Mouse (Mus musculus) MEL (cell line): Measurements from ENCODE around the gene Dennd1a. TPM values are rescaled to one million over a fixed set of nuclear protein-coding genes. Genes with fewer than 3 reads are reported as not detected.

Experiments used
- DNase-seq: peaks from one replicate; pipeline ENCODE4 v3.0.0; 2011; ENCODE audit warnings: low read depth, low spot score
- H3K27ac ChIP-seq: 2 replicates; pipeline ENCODE4 v1.5.1; 2012; ENCODE audit warnings: low read depth, mild to moderate bottlenecking, control low read depth, low read length, moderate library complexity; ENCODE audit not compliant: control insufficient read depth
- H3K27me3 ChIP-seq, 2 experiments: fragments of 150-350 bp in 1 of 2; sonication (generic) in 1 of 2; 2 replicates each; pipeline ENCODE4 v1.6.1; 2012; ENCODE audit warnings: low read length in 2 of 2, mild to moderate bottlenecking in 2 of 2, improper control_type of control experiment in 1 of 2, moderate library complexity in 1 of 2; ENCODE audit not compliant: insufficient read depth in 2 of 2, control insufficient read depth in 1 of 2
- H3K36me3 ChIP-seq, 2 experiments: 2 replicates each; pipeline ENCODE4 v1.6.1; 2012 to 2014; ENCODE audit warnings: low read length in 2 of 2, improper control_type of control experiment in 1 of 2, inconsistent platforms in 1 of 2, mild to moderate bottlenecking in 1 of 2; ENCODE audit not compliant: insufficient read depth in 2 of 2, control insufficient read depth in 1 of 2
- H3K4me1 ChIP-seq, 2 experiments: fragments of 150-350 bp in 1 of 2; sonication (generic) in 1 of 2; 2 replicates each; pipeline ENCODE4 v1.6.1; 2012; ENCODE audit warnings: low read length in 2 of 2, improper control_type of control experiment in 1 of 2, mild to moderate bottlenecking in 1 of 2; ENCODE audit not compliant: insufficient read depth in 2 of 2, control insufficient read depth in 1 of 2
- H3K4me3 ChIP-seq, 2 experiments: fragments of 150-350 bp in 1 of 2; sonication (generic) in 1 of 2; 2 replicates each; pipeline ENCODE4 v1.5.1; 2012; ENCODE audit warnings: low read depth in 2 of 2, low read length in 2 of 2, mild to moderate bottlenecking in 2 of 2, moderate library complexity in 2 of 2, control low read depth in 1 of 2, improper control_type of control experiment in 1 of 2; ENCODE audit not compliant: control insufficient read depth in 1 of 2, insufficient read depth in 1 of 2
- H3K79me2 ChIP-seq: 2 replicates; pipeline ENCODE4 v1.6.1; 2012; ENCODE audit warnings: mild to moderate bottlenecking, low read length, moderate library complexity; ENCODE audit not compliant: control insufficient read depth, poor library complexity, insufficient read depth
- H3K9ac ChIP-seq: 2 replicates; pipeline ENCODE4 v1.6.1; 2012; ENCODE audit warnings: low read depth, mild to moderate bottlenecking, control low read depth, low read length, moderate library complexity; ENCODE audit not compliant: control insufficient read depth, poor library complexity, severe bottlenecking
- H3K9me3 ChIP-seq: fragments of 150-350 bp; sonication (generic); replicated peaks from 2 replicates; pipeline ENCODE4 v1.6.1; 2012; ENCODE audit warnings: mild to moderate bottlenecking, low read length, improper control_type of control experiment, moderate library complexity; ENCODE audit not compliant: insufficient read depth
- BHLHE40 ChIP-seq: IDR thresholded peaks from 2 replicates; pipeline ENCODE4 v1.6.1; 2012; ENCODE audit warnings: low read depth, mild to moderate bottlenecking, inconsistent platforms, low read length, improper control_type of control experiment, borderline replicate concordance
- CHD1 ChIP-seq: IDR thresholded peaks from 2 replicates; pipeline ENCODE4 v1.6.1; 2012; ENCODE audit warnings: low read depth, mild to moderate bottlenecking, inconsistent platforms, low read length, improper control_type of control experiment
- CTCF ChIP-seq, 3 experiments: IDR thresholded peaks in 2 of 3; conservative IDR thresholded peaks in 1 of 3; 2 replicates each; pipeline ENCODE4 v1.5.1; 2011 to 2012; ENCODE audit warnings: low read length in 3 of 3, low read depth in 2 of 3, mild to moderate bottlenecking in 2 of 3, improper control_type of control experiment in 1 of 3, inconsistent platforms in 1 of 3, mixed read lengths in 1 of 3, moderate library complexity in 1 of 3; ENCODE audit not compliant: control insufficient read depth in 1 of 3, insufficient read depth in 1 of 3, poor library complexity in 1 of 3, severe bottlenecking in 1 of 3
- E2F4 ChIP-seq: IDR thresholded peaks from 2 replicates; pipeline ENCODE4 v1.6.1; 2011; ENCODE audit warnings: low read depth, low read length, improper control_type of control experiment, borderline replicate concordance
- GABPA ChIP-seq: IDR thresholded peaks from 2 replicates; pipeline ENCODE4 v1.6.1; 2012; ENCODE audit warnings: low read depth, mild to moderate bottlenecking, inconsistent platforms, low read length, improper control_type of control experiment, moderate library complexity
- GATA1 ChIP-seq: IDR thresholded peaks from 2 replicates; pipeline ENCODE4 v1.6.1; 2011; ENCODE audit warnings: low read depth, low read length, improper control_type of control experiment
- HCFC1 ChIP-seq: IDR thresholded peaks from 2 replicates; pipeline ENCODE4 v1.6.1; 2012; ENCODE audit warnings: low read depth, mild to moderate bottlenecking, inconsistent platforms, low read length, improper control_type of control experiment, moderate library complexity
- MAFK ChIP-seq: IDR thresholded peaks from 2 replicates; pipeline ENCODE4 v1.6.1; 2011; ENCODE audit warnings: low read depth, mild to moderate bottlenecking, low read length, improper control_type of control experiment, borderline replicate concordance
- MAX ChIP-seq: IDR thresholded peaks from 2 replicates; pipeline ENCODE4 v1.6.1; 2011; ENCODE audit warnings: low read length, improper control_type of control experiment
- MAZ ChIP-seq: IDR thresholded peaks from 2 replicates; pipeline ENCODE4 v1.6.1; 2012; ENCODE audit warnings: low read depth, mild to moderate bottlenecking, inconsistent platforms, low read length, improper control_type of control experiment
- MEF2A ChIP-seq: IDR thresholded peaks from 2 replicates; pipeline ENCODE4 v1.6.1; 2014; ENCODE audit warnings: low read depth, mild to moderate bottlenecking, inconsistent platforms, low read length, improper control_type of control experiment; ENCODE audit not compliant: poor library complexity, insufficient replicate concordance, severe bottlenecking; ENCODE audit errors: extremely low read depth
- MXI1 ChIP-seq: IDR thresholded peaks from 2 replicates; pipeline ENCODE4 v1.6.1; 2011; ENCODE audit warnings: mild to moderate bottlenecking, low read depth, low read length, improper control_type of control experiment
- MYB ChIP-seq: IDR thresholded peaks from 2 replicates; pipeline ENCODE4 v1.6.1; 2011; ENCODE audit warnings: mild to moderate bottlenecking, low read depth, low read length, improper control_type of control experiment
- MYC ChIP-seq: IDR thresholded peaks from 2 replicates; pipeline ENCODE4 v1.6.1; 2011; ENCODE audit warnings: low read depth, mild to moderate bottlenecking, low read length, improper control_type of control experiment, moderate library complexity
- NRF1 ChIP-seq: IDR thresholded peaks from 2 replicates; pipeline ENCODE4 v1.6.1; 2014; ENCODE audit warnings: low read depth, mild to moderate bottlenecking, inconsistent platforms, low read length, improper control_type of control experiment, moderate library complexity; ENCODE audit not compliant: poor library complexity, insufficient read depth, severe bottlenecking
- POLR2AphosphoS2 ChIP-seq: IDR thresholded peaks from 2 replicates; pipeline ENCODE4 v1.6.1; 2011; ENCODE audit warnings: low read length, improper control_type of control experiment
- POLR2AphosphoS5 ChIP-seq: IDR thresholded peaks from 2 replicates; pipeline ENCODE4 v1.6.1; 2012; ENCODE audit warnings: low read depth, borderline replicate concordance, mild to moderate bottlenecking, inconsistent platforms, low read length, moderate library complexity, mixed read lengths
- RAD21 ChIP-seq: IDR thresholded peaks from 2 replicates; pipeline ENCODE4 v1.6.1; 2011; ENCODE audit warnings: mild to moderate bottlenecking, low read depth, low read length, improper control_type of control experiment
- RCOR1 ChIP-seq: IDR thresholded peaks from 2 replicates; pipeline ENCODE4 v1.6.1; 2012; ENCODE audit warnings: low read depth, mild to moderate bottlenecking, inconsistent platforms, low read length, improper control_type of control experiment
- SIN3A ChIP-seq: IDR thresholded peaks from 2 replicates; pipeline ENCODE4 v1.6.1; 2012; ENCODE audit warnings: low read length, improper control_type of control experiment, inconsistent platforms
- TAL1 ChIP-seq: IDR thresholded peaks from 2 replicates; pipeline ENCODE4 v1.6.1; 2012; ENCODE audit warnings: mild to moderate bottlenecking, inconsistent platforms, low read length, moderate library complexity, mixed read lengths
- TBP ChIP-seq: IDR thresholded peaks from 2 replicates; pipeline ENCODE4 v1.8.0; 2011; ENCODE audit warnings: low read depth, low read length, improper control_type of control experiment
- TCF12 ChIP-seq: IDR thresholded peaks from 2 replicates; pipeline ENCODE4 v1.6.1; 2014; ENCODE audit warnings: low read depth, mild to moderate bottlenecking, inconsistent platforms, low read length, improper control_type of control experiment, moderate library complexity
- USF1 ChIP-seq: IDR thresholded peaks from 2 replicates; pipeline ENCODE4 v1.6.1; 2014; ENCODE audit warnings: low read depth, mild to moderate bottlenecking, inconsistent platforms, low read length, improper control_type of control experiment, moderate library complexity
- USF2 ChIP-seq, 2 experiments: IDR thresholded peaks; 2 replicates each; pipeline ENCODE4 v1.6.1; 2011 to 2012; ENCODE audit warnings: improper control_type of control experiment in 2 of 2, low read length in 2 of 2, borderline replicate concordance in 1 of 2, inconsistent platforms in 1 of 2, low read depth in 1 of 2, mild to moderate bottlenecking in 1 of 2; ENCODE audit not compliant: insufficient read depth in 1 of 2
- ZC3H11A ChIP-seq: IDR thresholded peaks from 2 replicates; pipeline ENCODE4 v1.6.1; 2012; ENCODE audit warnings: low read depth, mild to moderate bottlenecking, inconsistent platforms, low read length, improper control_type of control experiment
- ZMIZ1 ChIP-seq: IDR thresholded peaks from 2 replicates; pipeline ENCODE4 v1.6.1; 2012; ENCODE audit warnings: low read depth, mild to moderate bottlenecking, inconsistent platforms, low read length, improper control_type of control experiment, moderate library complexity
- polyA plus RNA-seq, 2 experiments: library from polyadenylated mRNA; stranded (reverse) in 1 of 2; unstranded in 1 of 2; fragments of >175 nt in 1 of 2; fragments of >200 nt in 1 of 2; gene quantifications; 2 replicates each; pipeline versions ENCODE4 v1.2.1 to v1.2.4; 2012; ENCODE audit warnings: low replicate concordance in 2 of 2, low read depth in 1 of 2; ENCODE audit not compliant: insufficient read length in 2 of 2, insufficient read depth in 1 of 2, missing spikeins in 1 of 2
- total RNA-seq: library from RNA; depleted of rRNA; stranded (reverse); fragments of 300-350 nt; gene quantifications from 2 replicates; pipeline ENCODE4 v1.2.3, GENCODE M21; 2012

Gene Dennd1a
- total and polyA plus RNA-seq, 3 experiments, result 5.0 to 21.8 TPM; not detected in 1

DNA sequence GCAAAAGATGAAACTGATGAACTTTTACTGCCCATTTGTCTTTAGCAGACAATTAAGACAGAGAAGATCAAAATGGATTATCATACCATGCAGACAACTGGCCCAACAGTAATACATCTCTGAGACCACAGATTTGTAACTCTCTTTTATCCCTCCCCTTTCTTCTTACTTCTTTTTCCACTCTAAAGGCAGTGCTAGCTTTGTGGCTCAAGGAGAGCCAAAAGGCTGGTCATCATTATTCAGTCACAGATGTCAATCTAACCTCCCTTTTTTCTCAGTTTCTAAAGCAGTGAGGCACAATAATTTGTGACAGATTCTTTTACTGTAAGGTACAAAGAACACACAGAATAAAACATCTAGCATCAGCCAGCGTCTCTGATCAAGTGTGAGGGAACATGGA is 130.2 kb downstream of the Dennd1a start:
- TF ChIP-seq CHD1 (no peak), POLR2AphosphoS5 (no peak), MYB (no peak), TBP (no peak), NRF1 (no peak), RAD21 (no peak), MYC (no peak), MXI1 (no peak), ZC3H11A (no peak), MAFK (no peak), CTCF (IDR thresholded peaks at IDR 0.05 in 2 of 3, conservative IDR thresholded peaks at IDR 0.05 in 1 of 3; ENCODE audit: control insufficient read depth in 1 of 3, insufficient read depth in 1 of 3, low read depth in 2 of 3, low read length in 3 of 3, poor library complexity in 1 of 3, severe bottlenecking in 1 of 3) (no peak), POLR2AphosphoS2 (no peak)
- Histone ChIP-seq H3K36me3 (peaks cover 0 to 29% of the 10 kb centered on the region in 2 experiments; a peak in 2 of 4 replicates), H3K79me2 (no peaks in the 10 kb centered on the region), H3K4me1 (peaks cover 10 to 30% of the 10 kb centered on the region in 2 experiments), H3K9me3 (no peaks in the 10 kb centered on the region), H3K4me3 (no peak overlapping the region), H3K27ac (no peak overlapping the region), H3K27me3 (no peaks in the 10 kb centered on the region), H3K9ac (no peak overlapping the region)
- DNase-seq, result no peak

DNA sequence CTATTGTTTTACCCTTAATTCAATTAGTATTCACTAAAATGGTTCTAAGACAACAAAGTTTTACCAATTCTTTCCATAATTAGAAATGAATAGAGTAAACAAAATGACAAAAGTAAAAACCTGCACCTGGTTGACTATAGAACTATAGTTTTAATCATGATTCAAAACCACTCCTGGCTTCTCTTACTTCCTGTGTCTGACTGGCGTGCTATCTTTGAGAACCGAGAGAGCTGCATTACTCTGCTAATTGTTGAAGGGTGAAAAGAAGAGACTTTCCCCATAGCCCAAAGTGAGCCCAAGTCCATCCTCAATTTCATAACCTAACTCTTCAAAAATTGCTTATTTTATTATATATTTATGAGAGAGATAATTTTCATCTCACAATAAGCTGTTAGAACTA is 131.2 kb downstream of the Dennd1a start:
- no peaks in the 10 kb centered on the region for H3K9me3 ChIP-seq
- no peak overlapping the region for H3K27ac ChIP-seq
- TF ChIP-seq NRF1 (no peak), USF1 (no peak)
- TF ChIP-seq, all 39 proteins: peak for 0
- Histone ChIP-seq H3K79me2 (no peaks in the 10 kb centered on the region), H3K4me1 (peaks cover 2 to 23% of the 10 kb centered on the region in 2 experiments; a peak in 3 of 4 replicates), H3K36me3 (peaks cover 0 to 23% of the 10 kb centered on the region in 2 experiments; a peak in 2 of 4 replicates), H3K4me3 (no peak overlapping the region), H3K27me3 (no peaks in the 10 kb centered on the region), H3K9ac (no peak overlapping the region)
- DNase-seq, result peak; percentile 34

DNA sequence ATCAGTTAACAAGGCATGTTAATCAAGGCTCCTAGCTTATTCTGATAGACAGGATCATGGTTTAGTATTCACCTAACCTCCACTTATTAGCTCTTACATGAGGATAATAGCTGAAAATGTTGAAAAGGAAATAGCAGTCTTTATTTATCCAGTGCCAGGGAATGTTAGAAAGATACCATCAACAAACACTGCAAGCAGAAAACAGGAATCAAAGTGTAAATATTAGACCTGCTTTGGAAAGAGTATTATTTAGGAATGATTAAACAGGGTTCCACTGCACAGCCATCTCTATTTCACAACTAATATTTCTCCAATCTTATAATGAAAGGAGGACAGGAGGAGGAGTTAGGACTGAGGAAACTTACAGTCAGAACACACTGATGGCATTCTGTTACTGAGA is 142.4 kb downstream of the Dennd1a start:
- Histone ChIP-seq H3K27me3 (no peaks in the 10 kb centered on the region), H3K79me2 (0 out of 2 replicates have a peak, but pooled peaks cover 2% of the 10 kb centered on the region), H3K27ac (no peak overlapping the region), H3K4me1 (peaks cover 5 to 11% of the 10 kb centered on the region in 2 experiments), H3K36me3 (peaks cover 0 to 13% of the 10 kb centered on the region in 2 experiments; a peak in 2 of 4 replicates), H3K4me3 (no peak overlapping the region), H3K9me3 (no peaks in the 10 kb centered on the region), H3K9ac (no peak overlapping the region)
- no peak for DNase-seq
- no peak for TF ChIP-seq MXI1
- no peak for TF ChIP-seq E2F4
- no peak for TF ChIP-seq BHLHE40
- TF ChIP-seq MYC, result no peak
- no peak for TF ChIP-seq MAX
- no peak for TF ChIP-seq MAZ
- TF ChIP-seq ZMIZ1, result no peak
- TF ChIP-seq HCFC1, result no peak
- TF ChIP-seq TCF12, result no peak
- no peak for TF ChIP-seq ZC3H11A
- TF ChIP-seq MEF2A, result no peak
- no peak for TF ChIP-seq SIN3A
- TF ChIP-seq TAL1, result no peak
- no peak for TF ChIP-seq GATA1
- no peak for TF ChIP-seq RCOR1
- TF ChIP-seq USF2 (IDR thresholded peaks at IDR 0.05; ENCODE audit: borderline replicate concordance in 1 of 2, insufficient read depth in 1 of 2, low read depth in 1 of 2, low read length in 2 of 2), result no peak
- no peak for TF ChIP-seq GABPA
